In the genomic region with DNA sequence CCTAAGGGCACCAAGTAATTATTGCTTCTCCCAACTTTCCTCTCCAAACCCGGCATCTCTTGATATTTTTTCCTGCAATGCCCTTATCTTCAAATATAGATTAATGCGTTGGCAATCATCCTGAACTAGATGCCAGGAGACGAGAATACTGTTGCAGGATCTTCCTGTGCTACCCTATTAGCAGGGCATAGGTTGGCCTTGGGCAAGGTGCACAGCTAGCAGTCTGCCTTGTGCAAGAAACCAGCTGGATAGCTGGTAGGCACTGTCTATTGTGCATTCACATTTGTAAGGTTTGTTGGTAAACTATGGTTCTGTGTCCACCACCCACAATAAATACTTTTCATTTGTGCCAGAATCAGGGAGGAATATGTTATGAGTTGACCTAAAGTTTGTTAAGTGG, we compare ENCODE assay signal across 10 mouse cellular contexts. TPM values are rescaled to one million over a fixed set of nuclear protein-coding genes. Genes with fewer than 3 reads are reported as not detected.
A peak's percentile ranks its signal among the peaks of the same experiment; 100 is the strongest.
DNase-seq lines count a peak whose midpoint lies in the region; ATAC-seq and TF ChIP-seq lines count a peak whose summit lies in the region.
"Had no signal": no experiment of that assay in that cellular context is flagged by ENCODE, and none has a peak within 500 bp of the region (broad histone marks: within the 10 kb centered on the region; RNA-seq: fewer than 3 reads in every experiment).

No protein-coding gene starts in this region.

- ATAC-seq in heart, embryonic 11.5 days (replicated peaks; ENCODE audit: insufficient number of reproducible peaks, low FRiP score, low TSS enrichment) = no peak
- ATAC-seq in lung, postnatal 0 days = no peak
- no peak for ATAC-seq in heart, postnatal 0 days (ENCODE audit: insufficient read depth, low read depth)
- no peak for ATAC-seq in limb, embryonic 15.5 days (ENCODE audit: insufficient number of reproducible peaks, low FRiP score, low TSS enrichment, low read depth)

- peaks cover 75% of the 10 kb centered on the region for H3K27me3 ChIP-seq in heart, embryonic 11.5 days (ENCODE audit: control insufficient read depth, insufficient read depth, low read length)
- peaks cover 8% of the 10 kb centered on the region; the same call in 1 of the 2 replicates for H3K27me3 ChIP-seq in lung, postnatal 0 days (replicated peaks; ENCODE audit: insufficient read depth, low read length)
- peaks cover 20% of the 10 kb centered on the region for H3K27me3 ChIP-seq in heart, postnatal 0 days (ENCODE audit: control insufficient read depth, insufficient read depth, low read length)
- H3K27me3 ChIP-seq in limb, embryonic 15.5 days = peaks cover 56% of the 10 kb centered on the region

- intact Hi-C loops in heart, postnatal 14 days (cut with DNase I) = loop anchor here (5.0 kb wide), 3 partner anchors 35 to 65 kb away; no protein-coding TSS in a partner anchor

- TF ChIP-seq CTCF in lung, postnatal 0 days (IDR thresholded peaks at IDR 0.05) = no peak
- no peak for TF ChIP-seq CTCF in heart, postnatal 0 days (IDR thresholded peaks at IDR 0.05; ENCODE audit: low read depth)

- no peak overlapping the region; the same call in 1 of the 2 replicates for H3K9ac ChIP-seq in heart, embryonic 11.5 days (ENCODE audit: low read depth, low read length)
- H3K9ac ChIP-seq in lung, postnatal 0 days (replicated peaks; ENCODE audit: low read depth) = no peak overlapping the region
- peak overlapping the region; percentile 95; the same call in 1 of the 2 replicates for H3K9ac ChIP-seq in heart, postnatal 0 days (replicated peaks; ENCODE audit: low read depth, low read length)
- no peak overlapping the region for H3K9ac ChIP-seq in limb, embryonic 15.5 days
- H3K9ac ChIP-seq: liver, embryonic 15.5 days had no signal

- no peak for DNase-seq in heart, postnatal 14 days
- no peak for DNase-seq in lung, postnatal 0 days (ENCODE audit: low spot score)
- no peak for DNase-seq in lung, postnatal 36 days
- no peak for DNase-seq in heart, postnatal 0 days (ENCODE audit: low spot score)
- no peak for DNase-seq in layer of hippocampus, postnatal 10 days (ENCODE audit: low spot score in 2 of 2)
- no peak for DNase-seq in B cell, adult 2 months
- DNase-seq: cerebellum, postnatal 25 days had no signal

- no peaks in the 10 kb centered on the region for H3K36me3 ChIP-seq in heart, embryonic 11.5 days (ENCODE audit: control insufficient read depth, insufficient read depth, low read length)
- H3K36me3 ChIP-seq in lung, postnatal 0 days (ENCODE audit: insufficient read depth, low read length) = no peaks in the 10 kb centered on the region
- 0 out of 2 replicates have a peak, but pooled peaks cover 5% of the 10 kb centered on the region for H3K36me3 ChIP-seq in heart, postnatal 0 days (replicated peaks; ENCODE audit: control insufficient read depth, insufficient read depth, low read length)
- no peaks in the 10 kb centered on the region for H3K36me3 ChIP-seq in limb, embryonic 15.5 days
- H3K36me3 ChIP-seq: liver, embryonic 15.5 days had no signal

- no peaks in the 10 kb centered on the region for H3K9me3 ChIP-seq in heart, embryonic 11.5 days (replicated peaks; ENCODE audit: control insufficient read depth, low read length)
- H3K9me3 ChIP-seq in lung, postnatal 0 days (ENCODE audit: low read length) = no peaks in the 10 kb centered on the region
- no peaks in the 10 kb centered on the region for H3K9me3 ChIP-seq in heart, postnatal 0 days (replicated peaks; ENCODE audit: control insufficient read depth, low read length)
- no peaks in the 10 kb centered on the region for H3K9me3 ChIP-seq in limb, embryonic 15.5 days
- H3K9me3 ChIP-seq: liver, embryonic 15.5 days had no signal

- no peak for TF ChIP-seq EP300 in lung, postnatal 0 days (IDR thresholded peaks at IDR 0.05)
- no peak for TF ChIP-seq EP300 in heart, postnatal 0 days (IDR thresholded peaks at IDR 0.05; ENCODE audit: low read depth)

- 45% methylated on average over 3 of the region's 3 CpGs for WGBS in heart, embryonic 11.5 days (ENCODE audit: insufficient replicate concordance)
- WGBS in lung, postnatal 0 days = 49% methylated on average over 3 of the region's 3 CpGs
- WGBS in heart, postnatal 0 days = 38% methylated on average over 3 of the region's 3 CpGs
- WGBS in limb, embryonic 15.5 days = 50% methylated on average over 3 of the region's 3 CpGs

- peaks cover 18% of the 10 kb centered on the region for H3K4me1 ChIP-seq in heart, embryonic 11.5 days (ENCODE audit: control insufficient read depth, insufficient read depth, low read length)
- 0 out of 2 replicates have a peak, but pooled peaks cover 2% of the 10 kb centered on the region for H3K4me1 ChIP-seq in lung, postnatal 0 days (ENCODE audit: insufficient read depth, low read depth, low read length)
- peaks cover 18% of the 10 kb centered on the region for H3K4me1 ChIP-seq in heart, postnatal 0 days (ENCODE audit: control insufficient read depth, insufficient read depth)
- peaks cover 50% of the 10 kb centered on the region for H3K4me1 ChIP-seq in limb, embryonic 15.5 days

- no peak overlapping the region for H3K27ac ChIP-seq in heart, embryonic 11.5 days (ENCODE audit: low read depth, low read length)
- no peak overlapping the region for H3K27ac ChIP-seq in lung, postnatal 0 days (ENCODE audit: low read length)
- H3K27ac ChIP-seq in heart, postnatal 0 days (ENCODE audit: low read depth) = no peak overlapping the region
- H3K27ac ChIP-seq in limb, embryonic 15.5 days = no peak overlapping the region
- H3K27ac ChIP-seq: liver, embryonic 15.5 days had no signal

- peak overlapping the region; percentile 63; the same call in 1 of the 2 replicates for H3K4me3 ChIP-seq in heart, embryonic 11.5 days (ENCODE audit: low read depth, low read length)
- H3K4me3 ChIP-seq in lung, postnatal 0 days (ENCODE audit: low read depth, low read length) = no peak overlapping the region
- peak overlapping the region; percentile 92 for H3K4me3 ChIP-seq in heart, postnatal 0 days (ENCODE audit: low read depth, low read length)
- H3K4me3 ChIP-seq in limb, embryonic 15.5 days = peak overlapping the region; percentile 60

- peak overlapping the region; percentile 79 for H3K4me2 ChIP-seq in heart, embryonic 11.5 days
- peak overlapping the region; percentile 92; the same call in 1 of the 2 replicates for H3K4me2 ChIP-seq in lung, postnatal 0 days (replicated peaks; ENCODE audit: low read depth, low read length)
- peak overlapping the region; percentile 95 for H3K4me2 ChIP-seq in heart, postnatal 0 days (ENCODE audit: low read depth, low read length)
- peak overlapping the region; percentile 87 for H3K4me2 ChIP-seq in limb, embryonic 15.5 days

RNA-seq across cellular contexts. Expression of gene Trabd2b, which starts 1.0 kb away (rescaled TPM):
- polyA plus RNA-seq in heart, embryonic 11.5 days (2014; fragmentation: Nextera tagmentation; extraction: Ambion mirVana) = 1.5 and 1.7 TPM in 2 replicates
- 10 to 100 TPM; 42.2 to 50.0 TPM for total RNA-seq in heart, postnatal 14 days (2021)
- polyA plus RNA-seq in lung, postnatal 0 days (2015; fragmentation: Nextera tagmentation; extraction: Ambion mirVana) = 2.4 and 3.4 TPM in 2 replicates
- total RNA-seq in heart, postnatal 0 days (2014; rRNA removed; ENCODE audit: low replicate concordance) = 8.5 and 10.5 TPM in 2 replicates
- 4.2 and 4.5 TPM in 2 replicates for polyA plus RNA-seq in heart, postnatal 0 days (2015; fragmentation: Nextera tagmentation; extraction: Ambion mirVana)
- polyA plus RNA-seq in limb, embryonic 15.5 days (2015; fragmentation: Nextera tagmentation; extraction: Ambion mirVana) = 2.7 and 3.1 TPM in 2 replicates
- total RNA-seq in layer of hippocampus, postnatal 10 days (2021) = 1 to 10 TPM; 1.3 to 1.5 TPM
